Mouse (Mus musculus): ENCODE measurements around the gene Fzr1. TPM values are rescaled to one million over a fixed set of nuclear protein-coding genes. Genes with fewer than 3 reads are reported as not detected.

The Fzr1 gene
- polyA plus RNA-seq, 1 experiment: 62.5 TPM

DNA sequence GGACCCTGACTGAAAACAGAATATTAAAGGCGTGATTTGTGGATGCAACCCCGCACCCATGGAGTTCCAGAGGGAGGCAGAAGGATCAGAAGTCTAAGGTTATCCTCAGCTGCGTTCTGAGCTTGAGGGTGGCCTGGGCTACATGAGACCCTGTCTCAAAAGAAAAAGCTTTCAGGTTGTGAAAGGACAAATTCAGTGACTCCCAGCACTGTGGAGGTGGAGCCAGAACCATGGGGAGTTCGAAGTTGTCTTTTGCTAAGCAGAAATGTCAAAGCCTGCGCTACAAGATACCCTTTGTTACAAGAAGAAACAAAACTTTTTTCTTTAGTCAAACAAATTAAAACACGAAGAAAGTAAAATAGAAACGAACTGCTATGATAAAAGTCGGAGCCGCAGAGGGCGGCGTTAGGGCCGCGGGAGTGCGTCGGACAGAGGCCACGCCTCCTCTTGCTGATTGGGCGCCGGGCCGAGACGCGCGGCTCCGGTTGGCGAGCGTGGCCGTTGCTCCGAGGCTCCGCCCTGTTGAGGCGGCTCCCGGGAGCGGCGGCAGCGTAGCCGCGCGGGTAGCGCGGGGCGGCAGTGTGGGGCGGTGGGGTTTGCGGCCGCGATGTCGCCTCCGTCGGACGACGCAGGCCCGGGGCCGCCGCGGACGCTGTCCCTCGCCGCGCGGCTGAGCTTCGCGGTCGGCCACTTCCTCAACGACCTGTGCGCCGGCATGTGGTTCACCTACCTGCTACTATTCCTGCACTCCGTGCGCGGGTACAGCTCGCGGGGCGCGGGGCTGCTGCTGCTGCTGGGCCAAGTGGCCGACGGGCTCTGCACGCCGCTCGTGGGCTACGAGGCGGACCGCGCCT is 21.1 kb downstream of the Fzr1 start, which contains the start of gene Mfsd12:
Mfsd12 (plus strand) TSS at position 501 of the 854 bp plus-strand sequence.
- Histone ChIP-seq H3K9me3 (ENCODE audit: control insufficient read depth, low read length) (no peaks in the 10 kb centered on the region), H3K4me3 (replicated peaks) (peak within 1 kb of the TSS; percentile 86), H3K4me1 (ENCODE audit: control insufficient read depth) (peaks cover 87% of the 10 kb centered on the region), H3K27me3 (ENCODE audit: control insufficient read depth) (no peaks in the 10 kb centered on the region), H3K36me3 (ENCODE audit: control insufficient read depth) (peaks cover 35% of the 10 kb centered on the region)
- TF ChIP-seq GATA1 (IDR thresholded peaks at IDR 0.05; ENCODE audit: low read length): no peak
- TF ChIP-seq TAL1 (IDR thresholded peaks at IDR 0.05; ENCODE audit: low read length): no peak

DNA sequence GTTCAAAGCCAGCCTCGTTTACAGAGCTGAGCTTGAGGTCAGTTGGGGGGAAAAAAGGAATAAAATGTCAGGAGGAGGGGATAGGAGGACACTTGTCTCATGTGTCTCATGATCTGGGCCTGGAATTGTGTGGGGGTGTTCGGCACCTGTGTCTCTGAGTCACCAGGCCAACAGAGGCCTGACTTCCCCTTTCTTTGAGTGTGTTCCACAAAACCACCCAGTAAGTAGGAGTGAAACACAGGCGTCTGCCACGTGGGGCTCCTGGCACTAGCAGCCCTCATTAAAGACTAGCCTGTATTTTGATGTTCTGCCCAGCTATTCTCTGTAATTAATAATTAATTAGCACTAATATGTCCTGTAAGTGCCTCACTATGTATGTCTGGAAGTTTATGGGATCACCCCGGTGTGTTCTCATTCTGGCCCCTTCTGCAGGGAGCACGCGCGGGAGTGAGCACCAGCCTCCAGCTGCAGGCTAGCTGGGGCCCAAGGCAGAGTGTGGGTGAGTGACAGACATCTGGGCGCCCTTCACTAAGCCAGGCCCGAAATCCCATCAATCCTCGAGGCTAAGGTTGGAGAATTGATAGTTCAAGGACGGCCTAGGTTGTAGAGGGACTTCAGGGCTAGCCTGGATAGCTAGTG is 21.8 kb downstream of the Fzr1 start:
- peak overlapping the region; percentile 86 for H3K4me3 ChIP-seq (replicated peaks)
- peaks cover 28% of the 10 kb centered on the region for H3K36me3 ChIP-seq (ENCODE audit: control insufficient read depth)
- TF ChIP-seq TAL1 (IDR thresholded peaks at IDR 0.05; ENCODE audit: low read length) (no peak), GATA1 (IDR thresholded peaks at IDR 0.05; ENCODE audit: low read length) (no peak)
- peaks cover 87% of the 10 kb centered on the region for H3K4me1 ChIP-seq (ENCODE audit: control insufficient read depth)
- H3K9me3 ChIP-seq (ENCODE audit: control insufficient read depth, low read length): no peaks in the 10 kb centered on the region
- H3K27me3 ChIP-seq (ENCODE audit: control insufficient read depth): no peaks in the 10 kb centered on the region

DNA sequence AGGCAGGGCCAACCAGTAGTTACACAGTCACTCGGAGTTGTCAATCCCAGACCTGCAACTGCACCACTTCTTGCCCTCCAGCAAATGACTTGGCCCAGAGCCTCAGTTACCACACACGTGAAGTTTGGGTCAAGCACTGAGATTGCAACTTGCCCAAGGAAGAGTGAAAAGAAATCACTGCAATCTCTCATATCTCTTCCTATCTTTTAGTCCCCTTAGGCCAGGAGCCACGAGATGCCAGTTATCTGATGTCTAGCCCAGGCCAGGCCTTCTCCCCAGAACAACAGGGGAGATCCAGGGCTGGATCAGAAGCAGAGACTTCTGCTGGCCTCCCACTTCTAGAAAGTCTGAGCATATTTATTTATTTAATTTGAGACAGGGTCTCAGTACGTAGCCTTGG is 22.8 kb downstream of the Fzr1 start:
- Histone ChIP-seq H3K36me3 (ENCODE audit: control insufficient read depth) (peaks cover 18% of the 10 kb centered on the region), H3K4me1 (ENCODE audit: control insufficient read depth) (peaks cover 87% of the 10 kb centered on the region), H3K9me3 (ENCODE audit: control insufficient read depth, low read length) (no peaks in the 10 kb centered on the region), H3K27me3 (ENCODE audit: control insufficient read depth) (no peaks in the 10 kb centered on the region), H3K4me3 (replicated peaks) (no peak overlapping the region)
- TF ChIP-seq GATA1 (IDR thresholded peaks at IDR 0.05; ENCODE audit: low read length) (no peak), TAL1 (IDR thresholded peaks at IDR 0.05; ENCODE audit: low read length) (no peak)

DNA sequence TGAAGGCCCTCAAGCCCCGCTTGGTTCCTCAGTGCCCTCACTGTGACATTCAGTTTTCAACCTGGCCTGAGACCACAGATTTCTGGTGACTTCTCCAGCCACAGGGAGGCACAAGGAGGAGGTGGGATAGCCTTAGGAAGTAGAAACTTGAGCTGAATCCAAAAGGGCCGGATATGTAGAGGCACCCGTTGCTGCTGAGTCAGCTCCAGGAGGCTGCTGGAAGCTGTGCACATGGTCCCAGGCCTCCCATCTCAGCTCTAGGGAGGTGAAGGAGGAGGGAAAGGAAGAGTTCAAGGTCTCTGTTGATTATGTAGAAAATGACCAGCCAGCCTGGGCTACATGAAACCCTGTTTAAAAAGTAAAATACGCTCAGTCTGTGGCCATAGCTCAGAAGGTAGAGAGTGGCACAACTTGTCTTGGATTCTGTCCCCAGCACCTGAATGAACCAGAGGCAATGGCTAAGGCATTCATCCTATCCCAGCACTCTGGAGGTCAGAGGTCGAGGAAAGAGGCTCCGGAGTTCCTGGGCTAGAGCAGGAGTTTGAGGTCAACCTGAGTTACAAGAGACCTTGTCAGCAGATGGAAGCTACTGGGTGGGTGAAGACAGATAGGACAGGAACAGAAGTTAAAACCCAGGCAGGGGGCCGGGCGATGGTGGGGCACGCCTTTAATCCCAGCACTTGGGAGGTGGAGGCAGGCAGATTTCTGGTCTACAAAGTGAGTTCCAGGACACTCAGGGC is 23.4 kb downstream of the Fzr1 start:
- TF ChIP-seq GATA1 (IDR thresholded peaks at IDR 0.05; ENCODE audit: low read length) (no peak), TAL1 (IDR thresholded peaks at IDR 0.05; ENCODE audit: low read length) (no peak)
- Histone ChIP-seq H3K36me3 (ENCODE audit: control insufficient read depth) (peaks cover 12% of the 10 kb centered on the region), H3K4me1 (ENCODE audit: control insufficient read depth) (peaks cover 83% of the 10 kb centered on the region), H3K9me3 (ENCODE audit: control insufficient read depth, low read length) (no peaks in the 10 kb centered on the region), H3K27me3 (ENCODE audit: control insufficient read depth) (no peaks in the 10 kb centered on the region), H3K4me3 (replicated peaks) (no peak overlapping the region)

DNA sequence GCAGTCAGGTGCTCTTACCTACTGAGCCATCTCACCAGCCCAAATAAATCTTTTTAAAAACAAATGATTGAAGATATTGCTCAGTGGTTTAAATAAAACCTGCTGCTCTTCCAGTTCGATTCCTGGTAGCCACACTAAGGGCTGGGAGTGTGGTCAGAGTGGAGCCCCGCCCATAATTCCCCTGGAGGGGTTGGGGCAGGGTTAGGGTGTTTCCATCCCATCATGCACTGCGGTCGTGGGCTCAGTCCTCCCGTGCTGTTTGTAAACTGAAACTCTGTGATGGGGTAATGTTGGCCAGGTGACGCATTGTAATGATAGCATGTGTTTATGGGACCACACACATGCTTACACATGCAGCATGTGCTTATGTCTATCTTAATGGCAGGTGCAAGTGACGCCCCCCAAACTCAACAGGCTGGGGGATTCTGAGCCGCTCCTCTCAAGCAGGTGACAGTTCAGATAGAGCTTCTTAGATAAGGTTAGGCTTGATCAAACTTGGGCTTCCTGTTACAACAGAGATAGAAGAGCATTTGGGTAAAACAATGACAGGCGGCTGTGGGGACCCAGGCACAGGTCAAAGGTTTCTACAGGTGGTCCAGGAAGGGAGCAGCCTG is 26.5 kb downstream of the Fzr1 start:
- TF ChIP-seq TAL1 (IDR thresholded peaks at IDR 0.05; ENCODE audit: low read length): no peak
- TF ChIP-seq GATA1 (IDR thresholded peaks at IDR 0.05; ENCODE audit: low read length): 0 out of 2 replicates have a peak, but pooled peaks have one; percentile 4
- Histone ChIP-seq H3K9me3 (ENCODE audit: control insufficient read depth, low read length) (no peaks in the 10 kb centered on the region), H3K36me3 (ENCODE audit: control insufficient read depth) (peaks cover 22% of the 10 kb centered on the region), H3K4me3 (replicated peaks) (peak overlapping the region; percentile 97), H3K4me1 (ENCODE audit: control insufficient read depth) (peaks cover 85% of the 10 kb centered on the region), H3K27me3 (ENCODE audit: control insufficient read depth) (no peaks in the 10 kb centered on the region)

DNA sequence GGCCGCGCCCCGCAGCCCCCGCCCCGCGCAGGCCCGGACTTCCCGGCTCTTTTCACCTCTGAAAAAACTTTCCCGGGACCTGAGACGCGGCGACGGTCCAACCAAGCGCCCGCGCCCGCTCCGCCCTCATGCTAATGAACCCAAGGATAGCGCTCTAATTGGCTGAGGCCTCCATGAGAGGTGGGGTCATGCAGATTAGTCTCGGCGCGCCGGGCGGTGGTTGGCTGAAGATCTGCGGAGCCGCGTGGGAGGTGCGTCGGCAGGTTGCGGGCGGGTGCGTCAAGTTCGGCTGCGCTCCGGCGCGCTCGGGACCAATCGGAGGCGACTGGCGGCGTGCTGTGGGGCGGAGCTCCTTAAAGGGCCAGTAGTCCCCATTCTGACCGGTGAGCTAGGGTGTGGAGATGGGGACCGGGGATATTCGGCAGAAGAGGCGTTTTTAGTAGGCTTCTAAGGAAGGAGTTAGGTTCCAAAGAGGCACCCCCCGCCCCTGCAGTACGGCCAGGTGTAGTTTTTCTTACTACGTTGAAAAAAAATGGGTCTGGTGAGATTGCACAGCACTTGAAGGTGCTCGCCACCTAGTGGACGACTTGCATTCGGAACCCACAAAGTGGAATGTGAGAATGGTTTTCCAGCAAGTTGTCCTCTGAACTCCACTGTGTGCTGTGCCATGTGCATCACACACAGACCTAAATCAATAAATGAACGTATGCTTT is 27.8 kb downstream of the Fzr1 start, which contains the start of gene Hmg20b:
Hmg20b (minus strand) TSS at position 130 of the 713 bp plus-strand sequence.
- Histone ChIP-seq H3K27me3 (ENCODE audit: control insufficient read depth) (peaks cover 7% of the 10 kb centered on the region), H3K9me3 (ENCODE audit: control insufficient read depth, low read length) (no peaks in the 10 kb centered on the region), H3K4me1 (ENCODE audit: control insufficient read depth) (peaks cover 82% of the 10 kb centered on the region), H3K4me3 (replicated peaks) (peak within 1 kb of the TSS; percentile 97), H3K36me3 (ENCODE audit: control insufficient read depth) (peaks cover 32% of the 10 kb centered on the region)
- TF ChIP-seq TAL1 (IDR thresholded peaks at IDR 0.05; ENCODE audit: low read length) (no peak), GATA1 (IDR thresholded peaks at IDR 0.05; ENCODE audit: low read length) (no peak)

DNA sequence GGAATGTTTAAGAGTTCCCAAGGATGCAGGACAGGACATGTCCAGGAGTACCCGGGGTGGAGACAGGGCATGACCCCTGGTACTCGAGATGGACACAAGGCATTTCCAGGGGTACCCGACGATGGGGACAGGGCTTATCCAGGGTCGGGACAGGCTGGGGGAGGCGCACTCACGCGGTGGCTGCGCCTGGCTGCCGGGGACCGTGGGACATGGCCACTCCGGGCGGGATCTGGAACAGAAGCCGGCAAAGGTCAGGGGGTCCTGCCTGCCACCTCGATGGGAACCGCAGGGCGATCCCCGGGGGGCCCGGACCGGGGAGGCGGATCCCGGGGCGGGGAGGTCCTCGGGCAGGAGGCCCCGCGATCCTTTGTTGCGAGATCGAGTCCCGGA is 28.4 kb downstream of the Fzr1 start:
- Histone ChIP-seq H3K27me3 (ENCODE audit: control insufficient read depth) (peaks cover 12% of the 10 kb centered on the region), H3K4me1 (ENCODE audit: control insufficient read depth) (peaks cover 78% of the 10 kb centered on the region), H3K4me3 (replicated peaks) (peak overlapping the region; percentile 97), H3K36me3 (ENCODE audit: control insufficient read depth) (peaks cover 32% of the 10 kb centered on the region), H3K9me3 (ENCODE audit: control insufficient read depth, low read length) (no peaks in the 10 kb centered on the region)
- TF ChIP-seq GATA1 (IDR thresholded peaks at IDR 0.05; ENCODE audit: low read length) (no peak), TAL1 (IDR thresholded peaks at IDR 0.05; ENCODE audit: low read length) (no peak)

DNA sequence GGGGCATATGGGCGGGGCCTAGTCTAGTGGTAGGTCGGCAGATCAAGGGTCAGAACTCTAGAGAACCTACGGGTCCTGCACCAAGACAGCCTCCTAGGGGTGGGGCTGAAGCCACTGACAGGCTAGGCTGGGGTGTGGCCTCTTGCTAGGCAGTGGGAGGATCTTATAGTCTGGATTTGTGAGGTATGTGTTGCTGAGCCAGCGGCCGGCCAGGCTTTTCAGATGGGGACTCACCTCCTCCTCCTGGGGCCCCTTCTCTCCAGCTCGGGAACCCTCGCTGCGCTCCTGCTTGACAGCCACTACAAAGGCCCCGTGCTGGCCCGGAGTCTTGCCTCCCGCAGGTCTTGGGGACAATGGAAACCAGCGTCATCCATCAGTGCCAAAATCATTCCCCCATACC is 29.2 kb downstream of the Fzr1 start:
- no peak for TF ChIP-seq GATA1 (IDR thresholded peaks at IDR 0.05; ENCODE audit: low read length)
- no peak for TF ChIP-seq TAL1 (IDR thresholded peaks at IDR 0.05; ENCODE audit: low read length)
- Histone ChIP-seq H3K27me3 (ENCODE audit: control insufficient read depth) (peaks cover 20% of the 10 kb centered on the region), H3K4me1 (ENCODE audit: control insufficient read depth) (peaks cover 71% of the 10 kb centered on the region), H3K36me3 (ENCODE audit: control insufficient read depth) (peaks cover 32% of the 10 kb centered on the region), H3K4me3 (replicated peaks) (peak overlapping the region; percentile 97), H3K9me3 (ENCODE audit: control insufficient read depth, low read length) (no peaks in the 10 kb centered on the region)
